Mouse (Mus musculus) cerebellum, adult 11 months (tissue): ENCODE results near the gene Rad50.

ENCODE experiments used
- DNase-seq: peaks from one replicate; pipeline ENCODE4 v3.0.0; 2022

The Rad50 gene

GRCm38 (mm10) chr11:53691979-53692378 is 15.1 kb downstream of the Rad50 start:
- no peak for DNase-seq

GRCm38 (mm10) chr11:53682994-53683530 is 24.1 kb downstream of the Rad50 start:
- no peak for DNase-seq

GRCm38 (mm10) chr11:53682170-53682569 is 24.9 kb downstream of the Rad50 start:
- DNase-seq = no peak

- no peak for DNase-seq
These were observed 25.4 kb downstream of the Rad50 start for GRCm38 (mm10) chr11:53681686-53682085.

GRCm38 (mm10) chr11:53680141-53680540 is 27.0 kb downstream of the Rad50 start:
- DNase-seq = no peak

GRCm38 (mm10) chr11:53671414-53671813 is 35.7 kb downstream of the Rad50 start:
- no peak for DNase-seq

- DNase-seq = no peak
These were observed 43.0 kb downstream of the Rad50 start for GRCm38 (mm10) chr11:53664091-53664490.

- no peak for DNase-seq
These were observed 44.1 kb downstream of the Rad50 start for GRCm38 (mm10) chr11:53662794-53663674.

GRCm38 (mm10) chr11:53657828-53658227 is 49.3 kb downstream of the Rad50 start:
- DNase-seq = no peak

GRCm38 (mm10) chr11:53657381-53657780 is 49.7 kb downstream of the Rad50 start:
- DNase-seq = no peak

- no peak for DNase-seq
These were observed 50.4 kb downstream of the Rad50 start for GRCm38 (mm10) chr11:53656558-53657202.

GRCm38 (mm10) chr11:53655043-53655442 is 52.1 kb downstream of the Rad50 start:
- no peak for DNase-seq

GRCm38 (mm10) chr11:53652427-53652826 is 54.7 kb downstream of the Rad50 start:
- DNase-seq = no peak

GRCm38 (mm10) chr11:53651441-53651840 is 55.7 kb downstream of the Rad50 start:
- no peak for DNase-seq

- DNase-seq = no peak
These were observed 63.1 kb downstream of the Rad50 start for GRCm38 (mm10) chr11:53644017-53644416.

- DNase-seq = no peak
These were observed 64.3 kb downstream of the Rad50 start for GRCm38 (mm10) chr11:53642744-53643279.

GRCm38 (mm10) chr11:53637803-53638260 is 69.3 kb downstream of the Rad50 start:
- DNase-seq = no peak

- no peak for DNase-seq
These were observed 69.9 kb downstream of the Rad50 start for GRCm38 (mm10) chr11:53637046-53637802.

GRCm38 (mm10) chr11:53636183-53636646 is 70.9 kb downstream of the Rad50 start:
- DNase-seq = peak; percentile 20

GRCm38 (mm10) chr11:53635590-53636182 is 71.4 kb downstream of the Rad50 start:
- DNase-seq = no peak

- DNase-seq = no peak
These were observed 72.6 kb downstream of the Rad50 start, which contains the start of gene Il13 for GRCm38 (mm10) chr11:53634556-53634955. TSS of gene Il13 (minus strand) at chr11:53634702.

GRCm38 (mm10) chr11:53633644-53634043 is 73.5 kb downstream of the Rad50 start:
- no peak for DNase-seq
